Mouse (Mus musculus): ENCODE data around the gene Spag16. TPM values are rescaled to one million over a fixed set of nuclear protein-coding genes. Genes with fewer than 3 reads are reported as not detected.

Gene Spag16
- polyA plus RNA-seq, 1 experiment from 2014 or later, result 0.90 TPM

DNA sequence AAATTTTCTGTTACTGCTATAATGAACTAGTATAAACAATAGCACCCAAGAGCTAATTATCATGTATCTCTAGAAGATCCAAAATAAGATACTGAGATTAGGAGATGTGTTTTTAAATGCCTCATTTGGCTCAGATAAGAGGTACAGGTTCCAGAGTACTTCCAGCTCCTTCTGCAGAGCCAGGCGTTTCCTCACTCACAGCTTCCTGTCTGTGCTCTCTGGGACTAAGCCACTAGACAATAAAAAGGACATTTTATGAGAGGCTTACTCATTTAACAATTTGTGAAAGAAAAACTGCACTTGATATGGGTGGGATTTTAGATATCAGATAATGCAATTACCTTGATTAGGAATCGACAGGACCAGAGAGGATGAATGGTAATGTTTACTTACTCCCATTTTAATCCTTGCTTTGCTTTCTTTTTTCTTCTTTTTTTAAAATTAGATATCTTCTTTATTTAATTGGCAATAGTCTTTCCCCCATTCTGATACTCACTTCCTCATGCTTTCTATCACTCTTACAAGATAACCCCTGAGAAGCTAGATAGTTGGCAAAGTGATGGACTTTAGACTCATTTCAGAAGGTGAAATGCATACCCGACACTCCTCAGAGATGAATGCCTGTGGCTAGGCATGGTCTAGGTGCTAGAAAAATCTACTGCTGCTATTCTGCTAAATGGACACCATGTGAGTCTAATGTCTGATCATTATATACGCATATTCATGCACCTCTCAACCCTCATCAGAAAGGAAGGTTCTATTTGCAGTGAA is 289.6 kb downstream of the Spag16 start:
- no peak overlapping the region for H3K4me2 ChIP-seq
- no peaks in the 10 kb centered on the region for H3K9me3 ChIP-seq
- no peak overlapping the region for H3K4me3 ChIP-seq
- H3K4me1 ChIP-seq, result no peaks in the 10 kb centered on the region
- H3K27me3 ChIP-seq, result no peaks in the 10 kb centered on the region
- H3K9ac ChIP-seq, result no peak overlapping the region
- no peak for ATAC-seq (ENCODE audit: borderline replicate concordance, extremely low read depth, low FRiP score, low TSS enrichment)
- H3K36me3 ChIP-seq, result no peaks in the 10 kb centered on the region
- WGBS, result 63% methylated on average over 4 of the region's 4 CpGs
- H3K27ac ChIP-seq, result no peak overlapping the region

DNA sequence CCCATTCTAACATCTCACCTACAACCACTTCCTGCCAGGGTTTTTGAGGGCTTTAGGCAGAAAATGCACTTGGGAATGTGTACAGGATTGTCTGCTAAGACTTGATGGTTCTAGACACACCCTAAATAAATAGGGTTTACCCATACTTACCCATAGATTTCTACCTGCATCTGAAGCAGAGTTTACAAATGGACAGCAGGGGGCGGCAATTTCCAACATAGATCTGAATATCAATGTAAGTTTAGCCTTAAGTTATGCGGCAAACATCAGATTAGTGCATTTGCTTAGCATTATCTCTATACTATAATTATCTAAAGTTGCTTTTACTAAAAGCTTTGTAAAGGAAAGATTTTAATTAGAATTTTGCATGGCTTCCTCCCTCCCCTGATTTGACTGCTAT is 301.3 kb downstream of the Spag16 start:
- H3K9me3 ChIP-seq, result no peaks in the 10 kb centered on the region
- no peak overlapping the region for H3K4me2 ChIP-seq
- no peak overlapping the region for H3K9ac ChIP-seq
- no peaks in the 10 kb centered on the region for H3K27me3 ChIP-seq
- ATAC-seq (ENCODE audit: borderline replicate concordance, extremely low read depth, low FRiP score, low TSS enrichment), result no peak
- H3K4me3 ChIP-seq, result no peak overlapping the region
- WGBS, result 51% methylated on average over 2 of the region's 2 CpGs
- H3K27ac ChIP-seq, result no peak overlapping the region
- no peaks in the 10 kb centered on the region for H3K36me3 ChIP-seq
- no peaks in the 10 kb centered on the region for H3K4me1 ChIP-seq

DNA sequence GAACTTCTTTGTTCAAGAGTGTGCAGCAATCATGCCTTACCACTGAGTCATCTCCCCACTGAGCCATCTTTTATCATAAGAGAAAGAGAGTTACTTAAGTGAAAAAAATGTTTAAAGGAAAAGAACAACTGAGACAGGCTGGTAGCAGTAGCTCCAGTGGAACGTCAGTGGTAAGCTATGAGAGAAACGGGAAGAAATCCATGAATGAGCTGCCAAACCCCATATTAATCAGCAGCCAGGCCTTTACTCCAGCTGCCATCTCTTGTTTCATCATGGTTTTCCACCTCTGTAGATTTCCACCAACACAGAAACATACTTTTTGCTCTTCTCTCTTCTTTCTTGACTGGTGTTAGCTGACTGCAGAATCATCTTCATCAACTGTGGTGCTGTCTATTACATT is 308.8 kb downstream of the Spag16 start:
- H3K4me3 ChIP-seq, result no peak overlapping the region
- 64% methylated on average over 2 of the region's 2 CpGs for WGBS
- no peaks in the 10 kb centered on the region for H3K9me3 ChIP-seq
- H3K27me3 ChIP-seq, result no peaks in the 10 kb centered on the region
- no peak overlapping the region for H3K27ac ChIP-seq
- ATAC-seq (ENCODE audit: borderline replicate concordance, extremely low read depth, low FRiP score, low TSS enrichment), result no peak
- H3K36me3 ChIP-seq, result no peaks in the 10 kb centered on the region
- H3K4me1 ChIP-seq, result no peaks in the 10 kb centered on the region
- no peak overlapping the region for H3K4me2 ChIP-seq
- H3K9ac ChIP-seq, result no peak overlapping the region

DNA sequence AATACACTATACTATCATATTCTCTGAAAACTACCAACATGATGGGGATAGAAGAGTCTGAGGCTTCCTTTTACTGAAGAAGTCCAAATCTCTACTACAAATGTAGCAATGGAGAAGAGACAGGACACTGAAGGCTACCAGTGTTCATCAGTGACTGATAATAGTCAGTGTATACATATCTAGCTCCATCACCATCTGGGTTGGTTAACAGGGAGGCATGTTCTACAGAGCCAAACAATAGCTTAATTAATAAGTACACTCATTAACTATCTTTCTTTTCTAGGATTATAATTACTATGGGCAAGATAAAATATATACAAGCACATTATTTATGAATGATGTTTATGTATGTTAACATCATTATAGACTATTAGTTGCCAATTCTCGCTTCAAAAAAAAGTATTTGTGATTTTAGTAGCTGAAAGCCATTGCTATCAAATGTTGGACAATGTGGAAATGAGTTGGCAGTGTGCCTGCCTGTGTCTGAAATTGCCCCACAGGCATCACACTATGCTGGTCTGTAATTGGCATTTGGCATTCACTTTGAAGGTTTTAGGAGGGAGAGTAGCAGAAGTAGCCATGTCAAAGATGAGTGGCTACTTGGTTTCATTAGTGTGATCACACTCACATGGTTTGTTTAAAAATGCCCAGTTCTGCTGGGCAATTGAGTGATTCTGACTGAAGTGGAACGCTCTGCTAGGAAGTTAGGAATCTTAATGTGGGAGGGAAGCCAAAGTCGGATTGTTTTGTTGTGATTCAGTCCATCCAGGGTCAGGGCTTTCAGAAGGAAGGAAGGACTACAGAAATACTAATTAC is 338.8 kb downstream of the Spag16 start:
- Histone ChIP-seq H3K27me3 (no peaks in the 10 kb centered on the region), H3K4me1 (no peaks in the 10 kb centered on the region), H3K36me3 (no peaks in the 10 kb centered on the region), H3K4me2 (no peak overlapping the region), H3K9ac (no peak overlapping the region), H3K27ac (no peak overlapping the region), H3K4me3 (no peak overlapping the region), H3K9me3 (no peaks in the 10 kb centered on the region)
- WGBS, result 41% methylated on average over 3 of the region's 3 CpGs
- ATAC-seq (ENCODE audit: borderline replicate concordance, extremely low read depth, low FRiP score, low TSS enrichment), result no peak

DNA sequence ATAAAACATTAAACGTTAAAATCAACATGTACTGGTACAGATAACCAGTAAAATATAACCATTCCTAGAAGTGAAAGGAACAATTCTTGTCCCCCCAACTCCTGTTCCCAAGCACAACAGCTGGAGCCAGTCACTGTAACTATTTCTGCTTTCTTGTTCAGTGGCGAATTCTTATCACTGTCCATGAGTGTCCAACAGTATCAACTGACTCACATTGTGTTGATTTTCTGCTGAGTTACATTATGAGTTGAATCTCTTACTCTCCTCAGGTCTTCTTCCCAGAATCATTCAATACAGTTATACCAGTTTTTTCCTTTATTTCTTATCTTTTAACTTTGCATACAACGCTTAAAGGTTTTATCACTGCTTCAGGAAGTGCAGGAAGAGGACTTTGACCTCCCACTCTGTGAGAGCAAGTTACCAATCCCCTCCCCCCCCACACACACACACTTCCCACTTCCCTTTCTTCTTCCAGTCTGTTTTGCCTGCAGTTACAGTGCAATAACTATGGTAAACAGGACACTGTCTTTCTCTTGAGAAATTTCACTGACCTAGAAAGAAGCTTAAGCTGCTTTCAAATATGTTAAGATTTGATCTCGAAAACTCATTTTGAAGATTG is 353.5 kb downstream of the Spag16 start:
- H3K36me3 ChIP-seq, result no peaks in the 10 kb centered on the region
- H3K4me2 ChIP-seq, result no peak overlapping the region
- no peaks in the 10 kb centered on the region for H3K27me3 ChIP-seq
- no peak overlapping the region for H3K9ac ChIP-seq
- H3K4me3 ChIP-seq, result no peak overlapping the region
- H3K9me3 ChIP-seq, result no peaks in the 10 kb centered on the region
- WGBS, result 43% methylated on average over 4 of the region's 4 CpGs
- no peaks in the 10 kb centered on the region for H3K4me1 ChIP-seq
- no peak for ATAC-seq (ENCODE audit: borderline replicate concordance, extremely low read depth, low FRiP score, low TSS enrichment)
- no peak overlapping the region for H3K27ac ChIP-seq

DNA sequence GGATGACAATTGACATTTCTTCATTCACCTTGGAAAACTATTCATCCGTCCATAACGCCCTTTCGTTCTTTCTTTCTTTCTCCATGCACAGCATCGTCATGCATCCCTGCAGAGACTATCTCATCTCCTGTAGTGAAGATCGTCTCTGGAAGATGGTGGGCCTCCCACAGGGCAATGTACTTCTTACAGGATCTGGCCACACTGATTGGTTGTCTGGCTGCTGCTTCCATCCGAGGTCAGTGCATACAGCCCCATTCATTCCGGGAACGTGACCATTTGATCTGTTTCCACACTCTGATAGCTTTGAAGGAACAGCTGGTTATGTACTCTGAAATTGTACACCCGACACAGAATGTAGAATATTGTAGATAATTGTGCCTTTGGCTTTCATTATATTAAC is 438.0 kb downstream of the Spag16 start:
- H3K9me3 ChIP-seq, result no peaks in the 10 kb centered on the region
- no peak overlapping the region for H3K27ac ChIP-seq
- H3K4me1 ChIP-seq, result no peaks in the 10 kb centered on the region
- ATAC-seq (ENCODE audit: borderline replicate concordance, extremely low read depth, low FRiP score, low TSS enrichment), result no peak
- WGBS, result 74% methylated on average over 9 of the region's 9 CpGs
- H3K4me3 ChIP-seq, result no peak overlapping the region
- no peaks in the 10 kb centered on the region for H3K36me3 ChIP-seq
- no peak overlapping the region for H3K4me2 ChIP-seq
- H3K27me3 ChIP-seq, result no peaks in the 10 kb centered on the region
- H3K9ac ChIP-seq, result no peak overlapping the region

DNA sequence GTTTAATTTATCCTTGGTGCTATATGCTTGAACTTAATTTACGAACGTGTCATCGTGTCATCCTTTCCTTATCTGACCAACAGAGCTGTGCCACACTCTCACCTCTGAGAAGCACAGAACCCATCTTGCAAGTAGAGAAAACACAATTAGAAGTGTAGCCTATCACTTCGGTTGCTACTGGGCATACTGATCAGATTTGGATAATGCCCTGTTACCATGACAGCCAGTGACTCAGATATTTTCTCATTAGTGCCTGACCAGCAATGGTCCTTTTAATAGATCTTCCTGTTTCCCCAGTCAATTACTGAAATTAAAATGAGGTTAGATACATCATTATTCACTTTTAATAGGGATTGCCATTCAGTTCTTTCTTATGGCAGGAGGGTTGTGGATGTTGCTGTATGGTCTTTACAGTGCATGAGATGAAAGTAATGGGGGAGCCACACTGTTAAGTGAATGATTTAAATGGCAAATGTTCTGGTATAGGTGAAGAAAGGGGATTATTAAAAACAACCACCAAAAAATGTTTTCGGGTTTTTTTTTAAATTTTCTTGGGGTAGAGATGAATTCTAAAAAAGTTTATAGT is 439.2 kb downstream of the Spag16 start:
- Histone ChIP-seq H3K9me3 (no peaks in the 10 kb centered on the region), H3K27me3 (no peaks in the 10 kb centered on the region), H3K36me3 (no peaks in the 10 kb centered on the region), H3K4me3 (no peak overlapping the region), H3K4me1 (no peaks in the 10 kb centered on the region), H3K27ac (no peak overlapping the region), H3K9ac (no peak overlapping the region), H3K4me2 (no peak overlapping the region)
- 82% methylated on average over 5 of the region's 5 CpGs for WGBS
- no peak for ATAC-seq (ENCODE audit: borderline replicate concordance, extremely low read depth, low FRiP score, low TSS enrichment)

DNA sequence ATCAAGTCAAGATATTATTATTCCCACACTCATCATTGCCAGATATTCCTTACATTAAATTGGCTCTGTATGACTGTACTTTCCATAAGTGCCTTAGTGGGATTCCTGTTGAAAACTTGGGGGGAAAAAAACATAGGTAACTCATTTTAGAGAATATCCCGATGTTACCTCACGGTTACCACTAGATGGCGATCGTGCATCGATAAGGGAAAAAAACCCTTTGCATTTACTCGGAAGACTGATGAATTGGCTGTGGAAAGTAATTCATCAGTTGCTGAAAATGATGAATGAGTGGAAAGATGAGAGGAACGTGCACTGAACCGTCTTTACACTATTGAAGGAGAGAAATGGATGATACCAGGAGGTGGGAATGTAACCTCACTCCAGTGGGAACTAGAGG is 443.4 kb downstream of the Spag16 start:
- Histone ChIP-seq H3K4me2 (no peak overlapping the region), H3K36me3 (no peaks in the 10 kb centered on the region), H3K4me1 (no peaks in the 10 kb centered on the region), H3K27ac (no peak overlapping the region), H3K9ac (no peak overlapping the region), H3K27me3 (no peaks in the 10 kb centered on the region), H3K4me3 (no peak overlapping the region), H3K9me3 (no peaks in the 10 kb centered on the region)
- WGBS, result 12% methylated on average over 8 of the region's 8 CpGs
- no peak for ATAC-seq (ENCODE audit: borderline replicate concordance, extremely low read depth, low FRiP score, low TSS enrichment)

DNA sequence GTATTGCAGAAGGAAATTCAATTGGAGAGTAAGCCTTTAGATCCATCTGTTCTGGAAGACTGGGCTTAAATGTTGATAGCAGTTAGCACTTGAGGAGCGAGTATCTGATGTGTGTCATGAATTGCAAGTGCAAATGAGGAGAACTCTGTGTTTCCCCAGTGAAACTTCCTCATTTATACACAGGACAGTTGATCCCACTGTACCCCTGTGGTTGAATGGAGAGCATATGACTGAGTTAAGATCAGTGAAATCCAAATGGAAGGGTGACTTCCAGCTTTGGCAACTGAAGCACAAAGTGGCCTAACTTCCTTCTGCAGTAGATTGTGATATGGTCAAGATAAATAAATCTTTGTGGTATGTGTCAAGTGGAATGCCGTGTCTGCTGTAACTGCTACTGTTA is 446.0 kb downstream of the Spag16 start:
- Histone ChIP-seq H3K9me3 (no peaks in the 10 kb centered on the region), H3K4me2 (no peak overlapping the region), H3K9ac (no peak overlapping the region), H3K27ac (no peak overlapping the region), H3K36me3 (no peaks in the 10 kb centered on the region), H3K27me3 (no peaks in the 10 kb centered on the region), H3K4me3 (no peak overlapping the region), H3K4me1 (no peaks in the 10 kb centered on the region)
- WGBS, result 63% methylated on average over 2 of the region's 2 CpGs
- no peak for ATAC-seq (ENCODE audit: borderline replicate concordance, extremely low read depth, low FRiP score, low TSS enrichment)

DNA sequence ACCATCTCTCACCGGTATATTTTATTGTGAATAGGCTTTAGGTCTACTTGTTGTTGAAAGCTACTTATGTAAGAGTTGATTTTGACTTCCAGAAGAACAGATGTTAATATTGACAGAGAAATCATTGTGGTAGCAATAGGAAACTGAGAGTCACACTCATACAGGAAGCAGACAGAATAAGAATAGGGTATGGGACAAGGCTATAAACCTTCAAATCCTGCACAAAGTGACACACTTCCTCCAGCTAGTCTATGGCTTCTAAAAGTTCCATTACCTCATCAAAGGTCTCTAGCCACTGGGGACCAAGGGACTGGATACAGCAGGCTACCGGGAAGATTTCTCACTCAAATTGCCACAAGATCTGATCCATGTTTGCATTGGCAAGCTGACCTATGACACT is 452.5 kb downstream of the Spag16 start:
- no peak overlapping the region for H3K4me2 ChIP-seq
- no peak for ATAC-seq (ENCODE audit: borderline replicate concordance, extremely low read depth, low FRiP score, low TSS enrichment)
- no peaks in the 10 kb centered on the region for H3K36me3 ChIP-seq
- no peaks in the 10 kb centered on the region for H3K27me3 ChIP-seq
- no peak overlapping the region for H3K4me3 ChIP-seq
- H3K9me3 ChIP-seq, result no peaks in the 10 kb centered on the region
- WGBS, result 66% methylated on average over 2 of the region's 2 CpGs
- H3K27ac ChIP-seq, result no peak overlapping the region
- no peaks in the 10 kb centered on the region for H3K4me1 ChIP-seq
- no peak overlapping the region for H3K9ac ChIP-seq

DNA sequence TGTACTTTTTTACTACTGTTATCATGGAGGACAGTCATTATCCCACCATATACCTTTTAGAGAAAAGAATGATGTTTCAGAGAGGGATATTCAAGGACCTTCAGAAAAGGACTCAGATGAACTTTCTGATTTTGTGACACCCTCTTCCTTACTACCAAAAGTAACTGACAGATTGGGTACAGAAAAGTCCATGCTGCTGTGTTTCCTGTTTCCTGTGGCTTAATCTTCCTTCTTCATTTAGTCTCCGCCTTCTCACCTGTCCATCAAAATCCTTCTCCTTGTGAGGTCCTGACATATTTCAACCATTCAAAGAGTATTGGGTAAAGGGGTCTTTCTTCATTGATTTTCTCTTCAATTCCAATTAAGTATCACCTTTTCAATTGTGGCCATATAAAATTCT is 456.6 kb downstream of the Spag16 start:
- 83% methylated on average over 1 of the region's 1 CpGs for WGBS
- no peak overlapping the region for H3K4me3 ChIP-seq
- H3K27ac ChIP-seq, result no peak overlapping the region
- H3K9me3 ChIP-seq, result no peaks in the 10 kb centered on the region
- no peak overlapping the region for H3K9ac ChIP-seq
- no peak for ATAC-seq (ENCODE audit: borderline replicate concordance, extremely low read depth, low FRiP score, low TSS enrichment)
- no peak overlapping the region for H3K4me2 ChIP-seq
- H3K4me1 ChIP-seq, result no peaks in the 10 kb centered on the region
- no peaks in the 10 kb centered on the region for H3K27me3 ChIP-seq
- no peaks in the 10 kb centered on the region for H3K36me3 ChIP-seq

DNA sequence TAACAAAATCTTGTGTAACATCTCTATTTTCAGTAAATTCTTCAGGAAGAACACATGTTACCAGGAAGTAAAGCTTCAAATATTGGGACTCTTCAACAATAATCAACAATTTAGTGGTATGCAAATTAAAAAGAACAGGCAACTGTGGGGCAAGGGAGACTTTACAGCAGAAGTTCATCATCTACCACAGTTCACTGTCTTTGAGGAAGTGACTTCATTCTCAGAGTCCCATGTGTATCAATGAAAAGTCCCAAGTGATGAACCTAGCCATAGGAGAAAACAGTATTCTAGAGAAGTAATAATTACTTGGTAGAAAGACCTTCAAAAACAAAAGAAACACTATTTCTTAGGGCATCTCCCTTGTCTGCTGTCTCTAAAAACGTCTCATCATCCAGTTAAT is 457.4 kb downstream of the Spag16 start:
- H3K27ac ChIP-seq, result no peak overlapping the region
- 39% methylated on average over 1 of the region's 1 CpGs for WGBS
- H3K36me3 ChIP-seq, result no peaks in the 10 kb centered on the region
- H3K9ac ChIP-seq, result no peak overlapping the region
- H3K9me3 ChIP-seq, result no peaks in the 10 kb centered on the region
- H3K4me2 ChIP-seq, result no peak overlapping the region
- H3K4me1 ChIP-seq, result no peaks in the 10 kb centered on the region
- no peak overlapping the region for H3K4me3 ChIP-seq
- no peak for ATAC-seq (ENCODE audit: borderline replicate concordance, extremely low read depth, low FRiP score, low TSS enrichment)
- H3K27me3 ChIP-seq, result no peaks in the 10 kb centered on the region
